21 mouse cellular contexts compared by ENCODE assay signal in the genomic region with DNA sequence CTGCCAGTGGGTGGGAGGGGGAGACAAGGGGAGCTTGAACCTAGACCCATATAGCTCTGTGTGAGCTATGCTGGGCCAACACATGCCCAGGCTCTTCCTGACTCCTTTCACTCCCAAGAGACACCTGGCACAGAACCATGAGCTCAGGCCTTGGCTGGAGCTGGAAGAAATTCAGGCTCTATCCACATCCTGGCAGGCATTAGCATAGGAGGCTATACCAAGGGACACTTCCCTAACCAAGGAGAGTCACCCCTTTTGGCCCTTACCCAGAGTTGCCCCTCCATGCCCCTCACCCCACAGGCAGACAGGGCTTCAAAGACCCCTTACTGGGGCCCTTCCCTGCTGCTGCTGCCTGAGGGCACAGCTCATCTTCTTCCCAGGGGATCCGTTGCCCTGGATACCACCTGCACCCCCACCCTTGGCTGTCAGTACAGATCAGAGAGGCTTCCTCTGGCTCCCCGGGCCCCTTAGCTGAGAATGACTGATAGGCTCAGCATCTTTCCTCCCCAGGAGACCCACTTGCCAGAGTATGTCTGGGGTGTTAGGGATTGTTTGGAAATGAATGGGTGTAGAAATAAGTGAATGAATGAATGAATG. TPM values are rescaled to one million over a fixed set of nuclear protein-coding genes. Genes with fewer than 3 reads are reported as not detected.
DNase-seq lines count a peak whose midpoint lies in the region; ATAC-seq lines count a peak whose summit lies in the region.
"Had no signal": no experiment of that assay in that cellular context is flagged by ENCODE, and none has a peak within 500 bp of the region (broad histone marks: within the 10 kb centered on the region; RNA-seq: fewer than 3 reads in every experiment).

No protein-coding gene starts in this region.

- peak; percentile 41 for ATAC-seq in hindbrain, embryonic 13.5 days (ENCODE audit: low FRiP score)
- peak; percentile 43; the same call in 1 of the 2 replicates for ATAC-seq in midbrain, embryonic 15.5 days (replicated peaks)

- intact Hi-C loops in heart, postnatal 10 days (cut with DNase I): no loop called here

- 0 out of 2 replicates have a peak, but pooled peaks cover 2% of the 10 kb centered on the region for H3K27me3 ChIP-seq in hindbrain, embryonic 13.5 days
- H3K27me3 ChIP-seq in midbrain, embryonic 15.5 days (replicated peaks): no peaks in the 10 kb centered on the region
- H3K27me3 ChIP-seq in limb, embryonic 10.5 days (ENCODE audit: low read depth, poor library complexity, severe bottlenecking): peaks cover 9% of the 10 kb centered on the region; the same call in 1 of the 2 replicates

- DNase-seq in cerebellum, adult 9-11 months: peak; percentile 65
- no peak for DNase-seq in cerebellum, adult 8-10 months
- peak; percentile 64 for DNase-seq in adipocyte (ENCODE audit: low spot score)
- no peak for DNase-seq in limb, embryonic 10.5 days (ENCODE audit: low spot score)
- DNase-seq in heart, postnatal 10 days: no peak
- DNase-seq: gastrocnemius, adult 2 months; heart, adult 2 months; heart, postnatal 14 days; kidney, adult 18-20 months; lung, embryonic 14.5 days; spleen, adult 18-20 months; thymus, postnatal 4 days had no signal

- H3K4me3 ChIP-seq in hindbrain, embryonic 13.5 days: no peak overlapping the region
- no peak overlapping the region for H3K4me3 ChIP-seq in midbrain, embryonic 15.5 days
- no peak overlapping the region for H3K4me3 ChIP-seq in limb, embryonic 10.5 days
- H3K4me3 ChIP-seq: gastrocnemius, adult 2 months; heart, adult 2 months; left cerebral cortex, adult 2 months; myocyte had no signal

- WGBS in hindbrain, embryonic 13.5 days: 24% methylated on average over 2 of the region's 2 CpGs
- 17% methylated on average over 2 of the region's 2 CpGs for WGBS in midbrain, embryonic 15.5 days
- 35% methylated on average over 2 of the region's 2 CpGs for WGBS in limb, embryonic 10.5 days

- H3K27ac ChIP-seq in hindbrain, embryonic 13.5 days: no peak overlapping the region
- H3K27ac ChIP-seq in midbrain, embryonic 15.5 days: no peak overlapping the region
- no peak overlapping the region for H3K27ac ChIP-seq in limb, embryonic 10.5 days
- H3K27ac ChIP-seq: gastrocnemius, adult 2 months; heart, adult 2 months; left cerebral cortex, adult 2 months had no signal

- H3K4me1 ChIP-seq in hindbrain, embryonic 13.5 days (replicated peaks): peaks cover 59% of the 10 kb centered on the region
- H3K4me1 ChIP-seq in midbrain, embryonic 15.5 days: peaks cover 44% of the 10 kb centered on the region
- H3K4me1 ChIP-seq in limb, embryonic 10.5 days: peaks cover 52% of the 10 kb centered on the region

- no peaks in the 10 kb centered on the region for H3K36me3 ChIP-seq in hindbrain, embryonic 13.5 days
- H3K36me3 ChIP-seq in midbrain, embryonic 15.5 days (replicated peaks): no peaks in the 10 kb centered on the region
- no peaks in the 10 kb centered on the region for H3K36me3 ChIP-seq in limb, embryonic 10.5 days

- H3K4me2 ChIP-seq in hindbrain, embryonic 13.5 days: no peak overlapping the region
- H3K4me2 ChIP-seq in midbrain, embryonic 15.5 days: no peak overlapping the region
- H3K4me2 ChIP-seq: lung, embryonic 14.5 days had no signal

- no peaks in the 10 kb centered on the region for H3K9me3 ChIP-seq in hindbrain, embryonic 13.5 days
- H3K9me3 ChIP-seq in midbrain, embryonic 15.5 days: no peaks in the 10 kb centered on the region
- H3K9me3 ChIP-seq in limb, embryonic 10.5 days (replicated peaks): no peaks in the 10 kb centered on the region

- no peak overlapping the region for H3K9ac ChIP-seq in hindbrain, embryonic 13.5 days
- no peak overlapping the region for H3K9ac ChIP-seq in midbrain, embryonic 15.5 days
- H3K9ac ChIP-seq: lung, embryonic 14.5 days had no signal

RNA-seq across cellular contexts. Expression of a gene that starts 37.3 kb away (rescaled TPM):
- polyA plus RNA-seq in hindbrain, embryonic 13.5 days (2015; fragmentation: Nextera tagmentation; extraction: Ambion mirVana): 14.0 TPM in 2 replicates
- polyA plus RNA-seq in midbrain, embryonic 15.5 days (2015; fragmentation: Nextera tagmentation; extraction: Ambion mirVana): 25.0 and 27.2 TPM in 2 replicates
- polyA plus RNA-seq in limb, embryonic 10.5 days (2016; fragmentation: Nextera tagmentation; extraction: Ambion mirVana): 1.3 and 3.8 TPM in 2 replicates
- 1 to 10 TPM; 7.7 to 7.9 TPM for total RNA-seq in heart, postnatal 10 days (2021)
- total RNA-seq: gastrocnemius, adult 2 months; liver, adult 2 months; MEL had no signal
- polyA plus RNA-seq: liver, adult 2 months had no signal

RNA-seq across cellular contexts. Expression of a gene that starts 52.9 kb away (rescaled TPM):
- polyA plus RNA-seq in hindbrain, embryonic 13.5 days (2015; fragmentation: Nextera tagmentation; extraction: Ambion mirVana): not detected in 2 replicates
- polyA plus RNA-seq in midbrain, embryonic 15.5 days (2015; fragmentation: Nextera tagmentation; extraction: Ambion mirVana): 0.14 TPM in 1 of 2 replicates, not detected in the other
- not detected in 2 replicates for polyA plus RNA-seq in limb, embryonic 10.5 days (2016; fragmentation: Nextera tagmentation; extraction: Ambion mirVana)
- not detected for total RNA-seq in heart, postnatal 10 days (2021)
- total RNA-seq: gastrocnemius, adult 2 months; heart, adult 2 months; heart, postnatal 14 days; left cerebral cortex, adult 2 months; liver, adult 2 months; MEL had no signal
- polyA plus RNA-seq: embryonic facial prominence, embryonic 11.5 days; heart, adult 2 months; large intestine, adult 2 months; liver, adult 2 months; lung, embryonic 14.5 days; myocyte; stomach, embryonic 16.5 days had no signal

Comparison
In these comparisons a context has a peak if more than half of its experiments do, and no peak if none do; other contexts are left out.
1. DNase-seq: peak in cerebellum, adult 9-11 months (single experiment) and adipocyte (single experiment); none in cerebellum, adult 8-10 months (single experiment), limb, embryonic 10.5 days (single experiment) and heart, postnatal 10 days (0 of 2).